In genomic region chr2:57237920-57238613, GRCm38 (mm10) we compare ENCODE assay signal across 8 mouse cellular contexts. TPM values are rescaled to one million over a fixed set of nuclear protein-coding genes. Genes with fewer than 3 reads are reported as not detected.
DNase-seq lines count a peak whose midpoint lies in the region; ATAC-seq and TF ChIP-seq lines count a peak whose summit lies in the region.

No protein-coding gene starts in this region.

- DNase-seq in WW6 (ENCODE audit: low read depth, low spot score): peak; percentile 67
- peak; percentile 46 to 60 for DNase-seq in cerebellum, postnatal 4 days (ENCODE audit: low spot score in 2 of 2)
- peak; percentile 96 for DNase-seq in gastrocnemius, adult 2 months
- peak; percentile 67 for DNase-seq in hindbrain, postnatal 0 days (ENCODE audit: low spot score)
- peak; percentile 66 to 74 for DNase-seq in left cerebral cortex, adult 18-20 months (ENCODE audit: low spot score in 2 of 2)
- peak; percentile 93 to 94 for DNase-seq in lung, postnatal 4 days
- peak; percentile 61 for DNase-seq in retina, postnatal 7 days (ENCODE audit: low read depth, low spot score)
- peak; percentile 87 to 89 for DNase-seq in urinary bladder, adult 18-20 months (ENCODE audit: low spot score in 2 of 2)

- H3K4me2 ChIP-seq in hindbrain, postnatal 0 days (ENCODE audit: low read depth, low read length): peak overlapping the region; percentile 97

- peaks cover 4% of the 10 kb centered on the region for H3K4me1 ChIP-seq in hindbrain, postnatal 0 days (ENCODE audit: insufficient read depth, low read length)

- peak overlapping the region; percentile 86 for H3K4me3 ChIP-seq in gastrocnemius, adult 2 months
- peak overlapping the region; percentile 85 for H3K4me3 ChIP-seq in hindbrain, postnatal 0 days (ENCODE audit: low read length)

- H3K9ac ChIP-seq in hindbrain, postnatal 0 days (replicated peaks; ENCODE audit: low read length): peak overlapping the region; percentile 86

- under 1% methylated on average over 57 of the region's 69 CpGs for WGBS in hindbrain, postnatal 0 days

- intact Hi-C loops in gastrocnemius, adult 2 months (cut with DNase I): loop anchor here (10.0 kb wide), 2 partner anchors 67 to 113 kb away; partner anchors contain the start of gene Nr4a2

- no peaks in the 10 kb centered on the region for H3K36me3 ChIP-seq in hindbrain, postnatal 0 days (ENCODE audit: insufficient read depth, low read length)

- H3K9me3 ChIP-seq in hindbrain, postnatal 0 days (ENCODE audit: low read length): no peaks in the 10 kb centered on the region

- H3K27me3 ChIP-seq in hindbrain, postnatal 0 days (ENCODE audit: insufficient read depth, low read length): no peaks in the 10 kb centered on the region

- TF ChIP-seq CTCF in gastrocnemius, adult 2 months (IDR thresholded peaks at IDR 0.05): no peak
- no peak for TF ChIP-seq CTCF in hindbrain, postnatal 0 days (IDR thresholded peaks at IDR 0.05; ENCODE audit: low read depth)

- peak overlapping the region; percentile 99 for H3K27ac ChIP-seq in gastrocnemius, adult 2 months
- peak overlapping the region; percentile 73; the same call in 1 of the 2 replicates for H3K27ac ChIP-seq in hindbrain, postnatal 0 days

- peak; percentile 83 for ATAC-seq in hindbrain, postnatal 0 days

RNA-seq across cellular contexts. Expression of gene Gpd2, which starts 0.6 kb away (rescaled TPM):
- 100 to 1,000 TPM; 155 to 233 TPM for total RNA-seq in gastrocnemius, adult 2 months (2021)
- total RNA-seq in hindbrain, postnatal 0 days (2014; rRNA removed): 38.8 and 55.3 TPM in 2 replicates
- polyA plus RNA-seq in hindbrain, postnatal 0 days (2015; fragmentation: Nextera tagmentation; extraction: Ambion mirVana): 31.5 and 32.7 TPM in 2 replicates
- 10 to 100 TPM; 88.3 to 91.8 TPM for total RNA-seq in left cerebral cortex, adult 18-20 months (2021)

Comparison
In these comparisons a context has a peak if more than half of its experiments do, and no peak if none do; other contexts are left out.
1. Peak in every context shown above with its lines: DNase-seq, ATAC-seq, H3K4me3 ChIP-seq and H3K27ac ChIP-seq.